Mouse (Mus musculus): ENCODE measurements around the gene Sod3. TPM values are rescaled to one million over a fixed set of nuclear protein-coding genes. Genes with fewer than 3 reads are reported as not detected.

The Sod3 gene
- polyA plus RNA-seq (2014; fragmentation: Nextera tagmentation; extraction: Ambion mirVana), result 0.30 and 0.65 TPM in 2 replicates

- DNase-seq (ENCODE audit: low spot score) (no peak), ATAC-seq (replicated peaks; ENCODE audit: low FRiP score, low TSS enrichment, low read depth) (no peak)
- Histone ChIP-seq H3K4me2 (ENCODE audit: low read length) (no peak within 1 kb of the TSS), H3K9ac (ENCODE audit: low read length) (no peak within 1 kb of the TSS), H3K36me3 (ENCODE audit: control insufficient read depth, insufficient read depth, low read length) (no peaks in the 10 kb centered on the region), H3K4me1 (replicated peaks; ENCODE audit: control insufficient read depth, insufficient read depth, low read length) (peaks cover 11% of the 10 kb centered on the region; the same call in 1 of the 2 replicates), H3K9me3 (ENCODE audit: control insufficient read depth, low read length) (no peaks in the 10 kb centered on the region), H3K4me3 (ENCODE audit: low read depth, low read length) (no peak within 1 kb of the TSS), H3K27ac (ENCODE audit: low read depth) (no peak within 1 kb of the TSS), H3K27me3 (replicated peaks; ENCODE audit: control insufficient read depth, insufficient read depth, low read length) (no peaks in the 10 kb centered on the region)
- 27% methylated on average over 11 of the region's 11 CpGs for WGBS
Observed at GRCm38 (mm10) chr5:52363468-52364150, at the start of gene Sod3. Gene Sod3, plus strand, starts transcription at chr5:52363791.

- no peaks in the 10 kb centered on the region for H3K27me3 ChIP-seq (replicated peaks; ENCODE audit: control insufficient read depth, insufficient read depth, low read length)
- WGBS, result 84% methylated on average over 7 of the region's 7 CpGs
- no peaks in the 10 kb centered on the region for H3K4me1 ChIP-seq (replicated peaks; ENCODE audit: control insufficient read depth, insufficient read depth, low read length)
- ATAC-seq (replicated peaks; ENCODE audit: low FRiP score, low TSS enrichment, low read depth) (no peak), DNase-seq (ENCODE audit: low spot score) (no peak)
- no peaks in the 10 kb centered on the region for H3K36me3 ChIP-seq (ENCODE audit: control insufficient read depth, insufficient read depth, low read length)
- H3K4me2 ChIP-seq (ENCODE audit: low read length), result no peak overlapping the region
- no peaks in the 10 kb centered on the region for H3K9me3 ChIP-seq (ENCODE audit: control insufficient read depth, low read length)
- no peak overlapping the region for H3K9ac ChIP-seq (ENCODE audit: low read length)
- no peak overlapping the region for H3K27ac ChIP-seq (ENCODE audit: low read depth)
- no peak overlapping the region for H3K4me3 ChIP-seq (ENCODE audit: low read depth, low read length)
Observed at GRCm38 (mm10) chr5:52316926-52317325, 46.7 kb upstream of the Sod3 start.

GRCm38 (mm10) chr5:52319499-52319898, 44.1 kb upstream of the Sod3 start:
- no peak overlapping the region for H3K27ac ChIP-seq (ENCODE audit: low read depth)
- no peaks in the 10 kb centered on the region for H3K9me3 ChIP-seq (ENCODE audit: control insufficient read depth, low read length)
- no peak overlapping the region for H3K4me3 ChIP-seq (ENCODE audit: low read depth, low read length)
- no peak overlapping the region for H3K4me2 ChIP-seq (ENCODE audit: low read length)
- no peak overlapping the region for H3K9ac ChIP-seq (ENCODE audit: low read length)
- DNase-seq (ENCODE audit: low spot score) (no peak), ATAC-seq (replicated peaks; ENCODE audit: low FRiP score, low TSS enrichment, low read depth) (no peak)
- no peaks in the 10 kb centered on the region for H3K4me1 ChIP-seq (replicated peaks; ENCODE audit: control insufficient read depth, insufficient read depth, low read length)
- 36% methylated on average over 8 of the region's 8 CpGs for WGBS
- H3K27me3 ChIP-seq (replicated peaks; ENCODE audit: control insufficient read depth, insufficient read depth, low read length), result no peaks in the 10 kb centered on the region
- no peaks in the 10 kb centered on the region for H3K36me3 ChIP-seq (ENCODE audit: control insufficient read depth, insufficient read depth, low read length)

GRCm38 (mm10) chr5:52332120-52332519, 31.5 kb upstream of the Sod3 start:
- H3K4me1 ChIP-seq (replicated peaks; ENCODE audit: control insufficient read depth, insufficient read depth, low read length), result no peaks in the 10 kb centered on the region
- no peaks in the 10 kb centered on the region for H3K27me3 ChIP-seq (replicated peaks; ENCODE audit: control insufficient read depth, insufficient read depth, low read length)
- no peaks in the 10 kb centered on the region for H3K9me3 ChIP-seq (ENCODE audit: control insufficient read depth, low read length)
- H3K9ac ChIP-seq (ENCODE audit: low read length), result no peak overlapping the region
- 20% methylated on average over 8 of the region's 8 CpGs for WGBS
- no peak for ATAC-seq (replicated peaks; ENCODE audit: low FRiP score, low TSS enrichment, low read depth)
- no peak overlapping the region for H3K4me3 ChIP-seq (ENCODE audit: low read depth, low read length)
- H3K4me2 ChIP-seq (ENCODE audit: low read length), result no peak overlapping the region
- no peak for DNase-seq (ENCODE audit: low spot score)
- H3K36me3 ChIP-seq (ENCODE audit: control insufficient read depth, insufficient read depth, low read length), result no peaks in the 10 kb centered on the region
- H3K27ac ChIP-seq (ENCODE audit: low read depth), result no peak overlapping the region

GRCm38 (mm10) chr5:52335590-52335989, 28.0 kb upstream of the Sod3 start:
- ATAC-seq (replicated peaks; ENCODE audit: low FRiP score, low TSS enrichment, low read depth) (no peak), DNase-seq (ENCODE audit: low spot score) (no peak)
- no peak overlapping the region for H3K27ac ChIP-seq (ENCODE audit: low read depth)
- no peak overlapping the region for H3K4me3 ChIP-seq (ENCODE audit: low read depth, low read length)
- 75% methylated on average over 3 of the region's 3 CpGs for WGBS
- no peak overlapping the region for H3K9ac ChIP-seq (ENCODE audit: low read length)
- H3K4me1 ChIP-seq (replicated peaks; ENCODE audit: control insufficient read depth, insufficient read depth, low read length), result no peaks in the 10 kb centered on the region
- H3K4me2 ChIP-seq (ENCODE audit: low read length), result no peak overlapping the region
- no peaks in the 10 kb centered on the region for H3K36me3 ChIP-seq (ENCODE audit: control insufficient read depth, insufficient read depth, low read length)
- H3K27me3 ChIP-seq (replicated peaks; ENCODE audit: control insufficient read depth, insufficient read depth, low read length), result no peaks in the 10 kb centered on the region
- H3K9me3 ChIP-seq (ENCODE audit: control insufficient read depth, low read length), result no peaks in the 10 kb centered on the region

GRCm38 (mm10) chr5:52339134-52339533, 24.5 kb upstream of the Sod3 start:
- H3K9ac ChIP-seq (ENCODE audit: low read length), result no peak overlapping the region
- no peaks in the 10 kb centered on the region for H3K36me3 ChIP-seq (ENCODE audit: control insufficient read depth, insufficient read depth, low read length)
- no peaks in the 10 kb centered on the region for H3K4me1 ChIP-seq (replicated peaks; ENCODE audit: control insufficient read depth, insufficient read depth, low read length)
- H3K9me3 ChIP-seq (ENCODE audit: control insufficient read depth, low read length), result no peaks in the 10 kb centered on the region
- no peak overlapping the region for H3K4me3 ChIP-seq (ENCODE audit: low read depth, low read length)
- DNase-seq (ENCODE audit: low spot score), result no peak
- no peak overlapping the region for H3K27ac ChIP-seq (ENCODE audit: low read depth)
- no peak for ATAC-seq (replicated peaks; ENCODE audit: low FRiP score, low TSS enrichment, low read depth)
- no peak overlapping the region for H3K4me2 ChIP-seq (ENCODE audit: low read length)
- 81% methylated on average over 2 of the region's 2 CpGs for WGBS
- no peaks in the 10 kb centered on the region for H3K27me3 ChIP-seq (replicated peaks; ENCODE audit: control insufficient read depth, insufficient read depth, low read length)

GRCm38 (mm10) chr5:52346890-52347289, 16.7 kb upstream of the Sod3 start:
- H3K27me3 ChIP-seq (replicated peaks; ENCODE audit: control insufficient read depth, insufficient read depth, low read length), result no peaks in the 10 kb centered on the region
- 56% methylated on average over 2 of the region's 2 CpGs for WGBS

GRCm38 (mm10) chr5:52350451-52350850, 13.1 kb upstream of the Sod3 start:
- no peak for ATAC-seq (replicated peaks; ENCODE audit: low FRiP score, low TSS enrichment, low read depth)
- whole genome bisulfite sequencing, result 84% methylated on average over 2 of the region's 2 CpGs
- no peaks in the 10 kb centered on the region for H3K36me3 ChIP-seq (ENCODE audit: control insufficient read depth, insufficient read depth, low read length)
- H3K4me1 ChIP-seq (replicated peaks; ENCODE audit: control insufficient read depth, insufficient read depth, low read length), result no peaks in the 10 kb centered on the region
- H3K27me3 ChIP-seq (replicated peaks; ENCODE audit: control insufficient read depth, insufficient read depth, low read length), result no peaks in the 10 kb centered on the region
- no peaks in the 10 kb centered on the region for H3K9me3 ChIP-seq (ENCODE audit: control insufficient read depth, low read length)
- no peak overlapping the region for H3K4me2 ChIP-seq (ENCODE audit: low read length)
- no peak for DNase-seq (ENCODE audit: low spot score)
- no peak overlapping the region for H3K27ac ChIP-seq (ENCODE audit: low read depth)
- H3K9ac ChIP-seq (ENCODE audit: low read length), result no peak overlapping the region
- no peak overlapping the region for H3K4me3 ChIP-seq (ENCODE audit: low read depth, low read length)

More at GRCm38 (mm10) chr5:52346890-52347289, 16.7 kb upstream of the Sod3 start:
- no peaks in the 10 kb centered on the region for H3K36me3 ChIP-seq (ENCODE audit: control insufficient read depth, insufficient read depth, low read length)
- no peak overlapping the region for H3K27ac ChIP-seq (ENCODE audit: low read depth)
- H3K9ac ChIP-seq (ENCODE audit: low read length), result no peak overlapping the region
- no peak overlapping the region for H3K4me3 ChIP-seq (ENCODE audit: low read depth, low read length)
- ATAC-seq (replicated peaks; ENCODE audit: low FRiP score, low TSS enrichment, low read depth) (no peak), DNase-seq (ENCODE audit: low spot score) (no peak)
- H3K4me1 ChIP-seq (replicated peaks; ENCODE audit: control insufficient read depth, insufficient read depth, low read length), result no peaks in the 10 kb centered on the region
- no peak overlapping the region for H3K4me2 ChIP-seq (ENCODE audit: low read length)
- H3K9me3 ChIP-seq (ENCODE audit: control insufficient read depth, low read length), result no peaks in the 10 kb centered on the region

GRCm38 (mm10) chr5:52351561-52351960, 12.0 kb upstream of the Sod3 start:
- no peak overlapping the region for H3K4me3 ChIP-seq (ENCODE audit: low read depth, low read length)
- no peaks in the 10 kb centered on the region for H3K4me1 ChIP-seq (replicated peaks; ENCODE audit: control insufficient read depth, insufficient read depth, low read length)
- DNase-seq (ENCODE audit: low spot score) (no peak), ATAC-seq (replicated peaks; ENCODE audit: low FRiP score, low TSS enrichment, low read depth) (no peak)
- H3K9ac ChIP-seq (ENCODE audit: low read length), result no peak overlapping the region
- no peaks in the 10 kb centered on the region for H3K27me3 ChIP-seq (replicated peaks; ENCODE audit: control insufficient read depth, insufficient read depth, low read length)
- no peaks in the 10 kb centered on the region for H3K36me3 ChIP-seq (ENCODE audit: control insufficient read depth, insufficient read depth, low read length)
- H3K27ac ChIP-seq (ENCODE audit: low read depth), result no peak overlapping the region
- WGBS, result 90% methylated on average over 2 of the region's 2 CpGs
- no peak overlapping the region for H3K4me2 ChIP-seq (ENCODE audit: low read length)
- H3K9me3 ChIP-seq (ENCODE audit: control insufficient read depth, low read length), result no peaks in the 10 kb centered on the region

Measured in intestine, embryonic 14.5 days (tissue).